Mouse (Mus musculus) liver, adult 2 months (tissue): ENCODE data around the gene Hspb6. TPM values are rescaled to one million over a fixed set of nuclear protein-coding genes. Genes with fewer than 3 reads are reported as not detected.
A peak's percentile ranks its signal among the peaks of the same experiment; 100 is the strongest.

Experiments used
- DNase-seq: peaks from one replicate; pipeline ENCODE4 v3.0.0-alpha.2; 2011; ENCODE audit warnings: low read depth, low spot score; ENCODE audit errors: extremely low read depth
- H3K27ac ChIP-seq: fragments of 200-500 bp; replicated peaks from 2 replicates; pipeline ENCODE4 v1.5.1; 2012; ENCODE audit warnings: low read depth, mild to moderate bottlenecking, control low read depth, inconsistent platforms, low read length; ENCODE audit not compliant: insufficient read depth
- H3K27me3 ChIP-seq: fragments of 200-500 bp; 2 replicates; pipeline ENCODE4 v1.6.1; 2012; ENCODE audit warnings: mild to moderate bottlenecking, moderate library complexity, low read length, inconsistent platforms; ENCODE audit not compliant: control insufficient read depth, insufficient read depth
- H3K36me3 ChIP-seq: fragments of 200-500 bp; 2 replicates; pipeline ENCODE4 v1.6.1; 2012; ENCODE audit warnings: low read length, inconsistent platforms; ENCODE audit not compliant: control insufficient read depth, insufficient read depth
- H3K4me1 ChIP-seq: fragments of 200-500 bp; 2 replicates; pipeline ENCODE4 v1.6.1; 2011; ENCODE audit warnings: low read length; ENCODE audit not compliant: control insufficient read depth, insufficient read depth
- H3K4me3 ChIP-seq: fragments of 200-500 bp; 2 replicates; pipeline ENCODE4 v1.5.1; 2011; ENCODE audit warnings: low read depth, mild to moderate bottlenecking, control low read depth, low read length, moderate library complexity; ENCODE audit not compliant: insufficient read depth
- H3K79me2 ChIP-seq: fragments of 200-500 bp; 2 replicates; pipeline ENCODE4 v1.6.1; 2012; ENCODE audit warnings: inconsistent platforms, mild to moderate bottlenecking, low read length, moderate library complexity; ENCODE audit not compliant: control insufficient read depth, insufficient read depth
- H3K9ac ChIP-seq: fragments of 200-500 bp; 2 replicates; pipeline ENCODE4 v1.6.1; 2012; ENCODE audit warnings: low read depth, mild to moderate bottlenecking, control low read depth, inconsistent platforms, low read length
- CTCF ChIP-seq: fragments of 200-500 bp; IDR thresholded peaks from 2 replicates; pipeline ENCODE4 v1.5.1; 2011; ENCODE audit warnings: low read depth, low read length, control low read depth
- POLR2A ChIP-seq: fragments of 200-500 bp; IDR thresholded peaks from 2 replicates; pipeline ENCODE4 v1.6.1; 2011; ENCODE audit warnings: low read length, control low read depth; ENCODE audit not compliant: insufficient read depth; ENCODE audit errors: extremely low read depth
- WGBS: fragments of 180-500 bp; shearing (Covaris S2); methylation state at CpG from one replicate; pipeline ENCODE4 v1.1.7; 2018; 5-methylcytosine and 5-hydroxymethylcytosine counted together
- polyA plus RNA-seq: library from polyadenylated mRNA; depleted of rRNA; stranded (reverse); fragments of >200 nt; gene quantifications from 2 replicates; pipeline ENCODE4 v1.2.3, GENCODE M21; 2012
- total RNA-seq: library from RNA; depleted of rRNA; stranded (reverse); fragments of >200 nt; gene quantifications from 2 replicates; pipeline ENCODE4 v1.2.3, GENCODE M21; 2014

Hspb6 gene
- total and polyA plus RNA-seq, 2 experiments, result 2.5 to 29.2 TPM

DNA sequence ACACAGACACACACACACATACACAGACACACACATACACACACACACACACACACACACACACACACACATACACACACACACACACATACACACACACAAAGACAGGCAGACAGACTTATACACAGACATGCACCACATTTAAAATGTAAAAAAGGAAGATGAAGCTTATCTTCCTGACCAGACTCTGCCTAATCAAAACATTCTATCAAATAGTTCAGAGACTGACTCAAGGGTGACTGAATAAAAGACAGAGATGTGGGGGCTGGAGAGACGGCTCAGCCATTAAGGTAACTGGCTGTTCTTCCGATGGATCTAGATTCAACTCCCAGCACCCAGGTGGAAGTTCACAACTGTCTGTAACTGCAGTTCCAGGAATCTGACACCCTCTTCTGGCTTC, 7.7 kb upstream of the Hspb6 start:
- H3K79me2 ChIP-seq, result no peaks in the 10 kb centered on the region

DNA sequence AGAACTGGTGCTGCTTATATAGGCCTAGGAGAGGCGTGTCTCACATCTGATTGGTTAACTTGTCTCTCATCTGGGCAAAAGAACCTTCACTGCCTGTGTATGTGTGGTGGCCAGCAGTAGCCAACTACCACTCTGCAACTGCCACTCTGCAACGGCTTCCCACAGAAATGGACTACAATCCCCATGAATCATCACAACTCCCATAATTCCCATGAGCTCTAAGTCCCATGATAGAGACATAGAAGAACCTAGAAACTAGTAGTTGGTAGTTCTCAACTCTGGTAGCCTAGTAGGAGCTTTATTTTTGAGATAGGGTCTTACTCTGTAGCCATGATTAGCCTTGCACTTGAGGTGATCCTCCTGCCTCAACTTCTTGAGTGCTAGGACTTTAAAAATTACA, 2.1 kb upstream of the Hspb6 start:
- H3K79me2 ChIP-seq, result no peaks in the 10 kb centered on the region
- H3K4me3 ChIP-seq, result no peak overlapping the region
- H3K27ac ChIP-seq, result no peak overlapping the region
- H3K36me3 ChIP-seq, result 0 out of 2 replicates have a peak, but pooled peaks cover 2% of the 10 kb centered on the region
- no peak overlapping the region for H3K9ac ChIP-seq
- H3K27me3 ChIP-seq, result no peaks in the 10 kb centered on the region
- 84% methylated on average over 2 of the region's 2 CpGs for WGBS
- peaks cover 4% of the 10 kb centered on the region; the same call in 1 of the 2 replicates for H3K4me1 ChIP-seq
- TF ChIP-seq POLR2A (no peak), CTCF (no peak)
- DNase-seq, result no peak

More for the DNA sequence above, 7.7 kb upstream of the Hspb6 start:
- TF ChIP-seq POLR2A (no peak), CTCF (no peak)
- no peak overlapping the region for H3K4me3 ChIP-seq
- H3K27ac ChIP-seq, result no peak overlapping the region
- WGBS, result 88% methylated on average over 2 of the region's 2 CpGs
- no peaks in the 10 kb centered on the region for H3K27me3 ChIP-seq
- DNase-seq, result no peak
- H3K36me3 ChIP-seq, result 0 out of 2 replicates have a peak, but pooled peaks cover 2% of the 10 kb centered on the region
- no peaks in the 10 kb centered on the region for H3K4me1 ChIP-seq
- H3K9ac ChIP-seq, result no peak overlapping the region

DNA sequence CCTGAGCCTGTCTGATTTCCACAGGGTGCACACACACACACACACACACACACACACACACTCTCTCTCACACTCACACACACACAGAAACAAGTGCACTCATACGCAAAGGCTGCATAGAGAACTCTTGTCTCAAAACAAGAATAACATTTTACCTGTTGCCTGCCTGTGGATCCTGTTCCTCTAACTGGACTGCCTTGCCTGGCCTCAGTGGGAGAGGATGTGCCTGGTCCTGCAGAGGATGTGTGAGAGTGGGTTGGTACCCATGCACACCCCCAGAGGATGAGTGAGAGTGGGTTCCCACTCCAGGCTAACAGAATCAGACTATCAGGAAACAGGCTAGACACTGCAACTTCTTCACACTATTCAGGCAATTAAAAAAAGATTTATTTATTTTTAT, 1.4 kb upstream of the Hspb6 start:
- 0 out of 2 replicates have a peak, but pooled peaks cover 2% of the 10 kb centered on the region for H3K36me3 ChIP-seq
- no peak for DNase-seq
- TF ChIP-seq POLR2A (no peak), CTCF (no peak)
- peaks cover 4% of the 10 kb centered on the region; the same call in 1 of the 2 replicates for H3K4me1 ChIP-seq
- no peaks in the 10 kb centered on the region for H3K27me3 ChIP-seq
- H3K79me2 ChIP-seq, result no peaks in the 10 kb centered on the region
- WGBS, result 97% methylated on average over 1 of the region's 1 CpGs
- no peak overlapping the region for H3K4me3 ChIP-seq
- no peak overlapping the region for H3K9ac ChIP-seq
- no peak overlapping the region for H3K27ac ChIP-seq

DNA sequence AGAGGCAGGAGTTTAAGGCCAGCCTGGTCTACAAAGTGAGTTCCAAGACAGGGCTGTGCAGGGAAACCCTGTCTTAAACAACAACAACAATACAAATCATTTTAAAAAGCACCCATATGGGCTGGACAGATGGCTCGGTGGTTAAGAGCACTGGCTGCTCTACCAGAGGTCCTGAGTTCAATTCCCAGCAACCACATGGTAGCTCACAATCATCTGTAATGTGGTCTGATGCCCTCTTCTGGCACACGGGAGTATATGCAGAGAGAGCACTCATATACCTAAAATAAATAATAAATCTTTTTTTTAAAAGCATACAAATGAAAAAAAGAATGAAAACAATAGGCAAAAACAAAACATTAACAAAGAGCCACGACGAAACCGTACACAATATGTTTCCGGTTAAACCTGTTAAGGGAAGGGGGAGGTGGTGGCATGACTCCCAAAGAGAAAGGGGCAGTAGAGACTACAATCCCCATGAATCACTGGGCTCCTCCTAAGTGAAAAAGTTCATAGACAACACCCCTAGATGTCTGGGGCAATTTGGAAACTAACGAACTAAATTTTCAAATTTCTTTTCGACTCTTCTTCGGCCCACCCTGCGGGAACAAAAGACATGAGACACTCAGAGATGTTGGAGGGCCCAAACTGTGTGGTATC, 405 bp upstream of the Hspb6 start:
- no peak for DNase-seq
- H3K4me1 ChIP-seq, result peaks cover 4% of the 10 kb centered on the region; the same call in 1 of the 2 replicates
- peak overlapping the region; percentile 96 for H3K27ac ChIP-seq

DNA sequence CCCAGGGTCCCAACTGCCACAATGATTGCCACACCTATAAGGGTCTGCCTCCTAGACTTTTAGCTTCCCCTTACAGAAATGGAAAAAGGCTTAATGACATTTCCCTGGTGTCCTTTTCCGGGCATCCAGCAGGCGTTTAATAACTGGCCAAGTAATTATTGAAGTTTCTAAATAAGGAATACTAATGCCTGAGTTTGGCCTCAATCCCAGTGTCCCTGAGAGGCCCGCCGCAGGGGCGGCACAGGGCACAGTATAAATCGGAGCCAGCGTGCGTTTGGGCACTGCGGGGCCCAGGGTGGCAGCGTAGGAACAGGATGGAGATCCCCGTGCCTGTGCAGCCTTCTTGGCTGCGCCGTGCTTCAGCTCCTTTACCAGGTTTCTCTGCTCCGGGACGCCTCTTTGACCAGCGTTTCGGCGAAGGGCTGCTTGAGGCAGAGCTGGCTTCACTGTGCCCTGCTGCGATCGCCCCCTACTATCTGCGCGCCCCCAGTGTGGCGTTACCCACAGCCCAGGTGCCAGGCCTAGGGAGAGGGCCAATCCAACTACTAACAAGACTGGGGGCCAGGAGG, 1.1 kb downstream of the Hspb6 start:
- peaks cover 5% of the 10 kb centered on the region; the same call in 1 of the 2 replicates for H3K4me1 ChIP-seq
- TF ChIP-seq CTCF (no peak), POLR2A (peak; percentile 65; the same call in 1 of the 2 replicates)
- WGBS, result 1% methylated on average over 23 of the region's 23 CpGs
- peak overlapping the region; percentile 91 for H3K27ac ChIP-seq
- H3K9ac ChIP-seq, result peak overlapping the region; percentile 84
- DNase-seq, result peak; percentile 65
- H3K36me3 ChIP-seq, result peaks cover 5% of the 10 kb centered on the region; the same call in 1 of the 2 replicates
- no peaks in the 10 kb centered on the region for H3K79me2 ChIP-seq
- peak overlapping the region; percentile 69 for H3K4me3 ChIP-seq
- H3K27me3 ChIP-seq, result no peaks in the 10 kb centered on the region

More for the DNA sequence above, 405 bp upstream of the Hspb6 start:
- H3K9ac ChIP-seq, result peak overlapping the region; percentile 84
- TF ChIP-seq CTCF (no peak), POLR2A (no peak)
- H3K4me3 ChIP-seq, result peak overlapping the region; percentile 83
- no peaks in the 10 kb centered on the region for H3K79me2 ChIP-seq
- H3K36me3 ChIP-seq, result peaks cover 5% of the 10 kb centered on the region; the same call in 1 of the 2 replicates
- WGBS, result 3% methylated on average over 10 of the region's 10 CpGs
- no peaks in the 10 kb centered on the region for H3K27me3 ChIP-seq
